Mouse (Mus musculus): ENCODE results near the gene Rasl11b.

Gene Rasl11b

DNA sequence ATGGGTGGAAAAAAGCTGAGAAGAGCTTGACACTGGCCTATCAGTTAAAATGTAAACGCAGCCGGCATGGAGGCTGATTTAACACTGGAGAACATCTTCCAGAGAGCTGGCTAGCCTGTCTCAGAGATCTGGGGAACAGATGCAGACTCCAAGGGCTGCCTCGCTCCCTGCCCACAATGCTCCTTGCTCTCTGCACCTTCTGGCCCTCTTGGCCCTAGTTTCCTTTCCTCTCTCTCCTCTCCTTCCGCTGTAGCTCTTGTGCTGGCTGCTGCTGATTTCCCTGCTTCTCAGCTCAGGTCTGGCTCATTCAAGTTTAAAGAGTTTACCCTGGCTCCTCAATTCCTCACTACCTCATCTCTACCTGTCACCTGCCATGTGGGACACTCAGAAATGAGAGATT lies 14.6 kb downstream of the Rasl11b start:
- no peak for DNase-seq (ENCODE audit: low read depth, low spot score)

DNA sequence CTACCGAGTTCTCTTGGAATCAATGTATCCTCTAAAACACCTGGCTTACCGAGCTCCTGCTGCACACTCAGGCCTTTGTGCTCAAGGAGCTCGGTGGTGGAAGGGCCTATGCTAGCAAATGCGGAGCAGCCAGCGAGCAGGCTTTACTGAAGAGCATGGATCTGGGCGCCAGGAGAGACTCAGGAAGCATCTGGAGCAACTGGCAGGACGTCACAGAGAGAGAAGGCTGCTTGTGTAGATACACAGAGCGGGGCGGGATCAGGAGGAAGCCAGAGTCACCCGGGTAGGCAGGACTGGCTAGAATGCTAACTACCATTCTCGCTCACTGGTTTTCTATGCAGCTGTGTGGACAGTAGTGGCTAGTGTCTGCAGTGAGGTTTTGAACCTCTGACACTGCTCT lies 16.3 kb downstream of the Rasl11b start:
- DNase-seq (ENCODE audit: low read depth, low spot score): no peak

DNA sequence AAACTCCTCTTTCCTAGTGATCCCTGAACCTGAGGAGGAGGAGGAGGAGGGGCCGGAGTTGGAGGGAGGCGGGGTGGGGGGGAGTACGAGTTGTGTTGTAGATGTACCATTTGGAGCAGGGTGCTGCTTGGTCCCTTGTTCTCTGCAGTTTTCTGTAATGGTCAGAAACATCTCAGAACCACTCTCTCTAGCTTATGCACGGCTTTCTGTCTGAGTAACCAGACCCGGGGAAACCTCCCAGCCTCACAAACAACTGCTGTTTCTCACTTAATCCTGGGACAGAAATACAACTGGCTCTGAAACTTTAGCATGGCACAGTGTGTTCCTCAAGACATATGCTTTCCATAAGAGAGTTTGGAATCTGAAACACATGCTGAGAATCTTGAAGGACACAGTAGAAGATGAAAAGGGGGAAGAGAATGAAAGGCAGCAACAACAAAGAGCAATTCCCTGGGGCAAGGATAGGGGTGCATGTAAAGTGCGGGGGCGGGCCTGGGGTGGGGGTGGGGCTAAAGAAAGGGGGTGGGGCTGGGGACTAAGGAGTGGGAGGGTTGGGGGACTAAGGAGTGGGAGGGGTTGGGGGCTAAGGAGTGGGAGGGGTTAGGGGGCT lies 19.5 kb downstream of the Rasl11b start:
- peak; percentile 19 for DNase-seq (ENCODE audit: low read depth, low spot score)

DNA sequence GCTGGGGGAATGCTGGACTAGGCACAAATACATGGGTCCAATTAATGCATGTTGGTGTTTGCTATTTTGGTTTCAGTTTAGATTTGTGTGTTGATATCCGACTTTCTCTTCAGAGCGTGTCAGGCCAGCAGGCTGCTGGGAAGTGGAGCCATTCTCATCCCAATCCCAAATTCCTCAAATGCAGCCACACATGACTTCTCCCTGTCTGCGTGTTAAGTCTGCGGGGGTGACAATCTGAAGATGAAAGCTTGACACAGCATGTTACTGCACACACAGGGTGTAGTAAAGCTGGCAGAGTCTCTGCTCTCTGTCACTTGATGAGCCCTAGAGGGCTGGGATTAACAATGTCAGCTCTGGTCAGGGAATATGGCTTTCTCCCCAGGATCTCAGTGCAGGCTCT lies 20.0 kb downstream of the Rasl11b start:
- no peak for DNase-seq (ENCODE audit: low read depth, low spot score)

DNA sequence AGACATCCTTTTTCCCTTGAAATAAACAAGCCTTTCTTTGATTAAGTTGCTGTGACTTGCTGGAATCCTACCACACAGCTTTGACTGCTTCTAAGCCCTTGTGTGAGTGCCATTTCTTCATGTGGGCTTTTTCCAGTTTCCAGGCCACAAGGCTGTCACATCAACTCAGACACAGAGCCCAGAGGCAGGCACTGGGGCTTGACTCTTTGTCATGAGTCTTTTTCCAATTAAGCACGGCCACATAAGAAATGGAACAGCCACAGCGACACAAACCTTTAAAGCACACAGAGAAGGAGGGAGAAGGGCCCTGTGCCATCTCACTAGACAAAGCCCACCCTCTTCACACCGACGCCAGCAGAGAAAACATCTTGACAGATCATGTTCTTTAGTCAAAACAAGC lies 23.4 kb downstream of the Rasl11b start:
- DNase-seq (ENCODE audit: low read depth, low spot score): no peak

DNA sequence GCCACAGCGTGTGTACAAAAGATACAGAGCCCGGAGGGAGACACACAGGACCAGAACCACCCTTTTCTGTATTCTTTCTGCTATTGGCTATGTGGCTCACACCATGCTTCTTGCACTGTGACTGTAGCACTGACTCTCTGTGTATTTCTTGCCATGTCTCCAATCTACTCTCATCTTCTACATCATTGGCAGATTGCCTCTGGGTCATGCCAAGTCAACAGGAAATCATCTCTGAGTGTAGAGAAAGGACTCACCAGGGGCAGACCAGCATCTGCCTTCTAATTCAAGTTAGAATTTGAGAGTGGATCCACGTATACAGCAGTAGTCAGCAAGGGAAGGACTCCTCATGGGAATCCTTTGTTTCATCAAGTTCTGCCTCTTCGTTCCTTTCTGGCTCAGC lies 27.5 kb downstream of the Rasl11b start:
- no peak for DNase-seq (ENCODE audit: low read depth, low spot score)

DNA sequence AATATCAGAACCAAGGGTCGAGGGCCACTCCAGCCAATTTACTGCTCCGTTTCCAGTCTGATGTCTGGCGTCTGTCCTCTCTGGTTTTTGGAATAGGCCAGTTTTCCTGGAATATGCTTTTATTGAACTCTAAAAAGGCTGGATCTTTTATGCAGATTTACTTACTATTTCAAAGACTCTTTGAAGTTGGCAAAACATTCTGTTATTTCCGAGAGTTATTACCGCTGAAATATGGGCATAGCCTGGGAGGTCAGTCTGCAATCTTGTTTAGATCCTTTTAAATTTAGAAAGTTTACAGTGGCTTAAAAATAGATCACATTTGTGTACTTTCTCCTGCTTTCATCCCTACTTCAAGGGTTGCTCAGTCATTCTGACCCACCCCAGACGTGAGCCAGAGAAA lies 29.4 kb downstream of the Rasl11b start:
- DNase-seq (ENCODE audit: low read depth, low spot score): no peak

DNA sequence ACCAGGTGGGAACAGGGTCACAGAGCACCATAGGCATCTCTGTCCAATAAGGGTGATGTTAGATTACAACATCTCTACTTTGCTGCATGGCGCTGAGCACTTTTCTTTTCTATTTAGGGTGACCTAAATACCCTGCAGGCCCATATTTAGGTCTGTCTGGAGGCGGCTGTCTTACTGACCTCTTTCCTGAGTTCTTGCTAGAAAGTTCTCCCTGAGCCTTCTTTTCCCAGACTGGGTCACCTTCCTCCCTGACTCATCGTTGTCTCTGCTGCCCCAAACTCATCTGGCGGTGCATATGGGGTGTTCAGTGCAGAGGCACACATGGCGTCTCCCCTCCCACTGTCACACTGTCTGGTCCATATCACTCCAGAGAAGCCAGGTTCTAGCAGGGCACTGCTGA lies 31.1 kb downstream of the Rasl11b start:
- no peak for DNase-seq (ENCODE audit: low read depth, low spot score)

DNA sequence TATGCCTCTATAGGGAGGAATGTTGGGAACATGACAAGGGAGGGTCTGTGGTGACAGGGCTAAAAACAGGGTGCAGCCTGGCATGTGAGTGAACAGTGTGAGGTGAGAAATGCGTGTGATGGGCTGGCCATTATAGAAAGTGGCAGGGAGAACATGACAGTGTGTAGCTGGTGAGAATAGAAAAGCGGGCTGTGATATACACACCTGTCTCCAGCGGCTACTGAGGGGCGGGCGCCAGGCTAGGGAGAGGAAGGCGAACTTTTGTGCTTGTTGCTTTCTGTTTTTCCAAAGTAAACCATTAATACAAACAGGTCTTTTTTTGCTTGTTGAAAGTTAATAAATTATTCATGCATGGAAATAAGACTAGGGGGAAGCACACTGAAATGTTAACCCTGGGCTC lies 32.3 kb downstream of the Rasl11b start:
- DNase-seq (ENCODE audit: low read depth, low spot score): no peak

DNA sequence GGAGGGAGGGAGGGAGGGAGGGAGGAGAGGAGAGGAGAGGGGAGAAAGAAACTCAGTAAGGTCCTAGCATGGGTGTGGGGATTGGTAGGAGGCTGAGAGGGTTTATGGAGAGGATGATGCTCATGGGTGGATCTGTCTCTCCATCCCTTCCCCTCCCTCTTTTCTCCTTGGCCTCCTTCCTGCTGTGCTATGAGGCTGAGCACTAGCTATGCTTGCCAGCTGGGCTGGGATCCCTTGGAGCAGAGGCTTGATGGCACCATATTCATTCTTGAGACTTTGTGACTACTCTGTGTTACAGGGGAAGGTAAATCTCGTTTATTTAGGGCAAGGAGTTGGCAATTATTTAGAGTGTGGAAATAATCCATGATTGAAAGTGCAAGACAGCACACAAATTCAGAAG lies 33.9 kb downstream of the Rasl11b start:
- DNase-seq (ENCODE audit: low read depth, low spot score): no peak

DNA sequence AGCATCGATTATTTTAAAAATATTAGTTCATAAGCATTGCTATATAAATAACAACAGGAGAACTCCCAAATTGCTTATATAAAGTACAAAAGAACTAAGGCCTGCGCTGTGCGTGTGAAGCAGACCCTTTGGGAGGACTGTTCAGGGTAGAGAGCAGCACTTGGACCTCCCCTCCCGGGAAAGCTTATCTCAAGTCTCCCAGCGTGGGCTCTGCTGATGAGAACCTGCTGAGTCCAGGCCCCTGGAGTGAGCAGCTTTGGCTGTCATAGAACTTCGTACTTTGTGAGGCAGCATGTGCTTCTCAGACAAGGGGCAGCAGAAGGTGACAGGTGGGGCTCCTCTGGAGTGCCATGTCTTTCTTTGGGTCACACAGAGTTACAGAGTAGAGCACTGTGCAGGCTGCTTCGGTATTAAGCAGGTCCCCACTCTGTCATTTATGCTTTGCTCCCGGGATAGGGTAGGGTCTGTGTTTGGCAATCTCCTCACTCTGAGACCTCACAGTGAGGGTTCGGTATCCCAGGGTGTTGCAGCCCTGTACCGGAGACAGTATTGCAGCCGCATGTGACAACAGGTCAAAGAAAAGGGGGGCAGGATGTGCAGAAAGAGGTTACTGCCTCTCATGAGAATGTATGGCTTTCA lies 34.8 kb downstream of the Rasl11b start:
- no peak for DNase-seq (ENCODE audit: low read depth, low spot score)

DNA sequence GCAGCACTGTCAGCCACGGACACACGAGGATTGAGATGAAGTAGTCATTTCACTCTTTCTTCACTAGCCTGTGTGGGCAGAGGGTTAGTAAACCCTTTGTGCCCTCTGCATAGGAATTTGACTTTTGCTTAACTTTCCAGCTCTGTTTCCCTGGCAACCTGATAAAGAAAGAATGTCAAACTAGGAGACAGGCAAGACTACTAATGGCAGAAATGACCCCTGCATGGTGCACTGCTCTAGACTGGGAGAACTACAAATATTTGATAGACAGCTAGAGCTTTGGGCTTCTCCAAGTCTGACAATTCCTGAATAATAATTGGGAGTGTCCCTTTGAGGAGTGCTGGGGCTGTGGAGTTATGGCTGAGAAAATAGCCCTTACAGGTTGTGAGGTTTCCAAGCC lies 35.4 kb downstream of the Rasl11b start:
- no peak for DNase-seq (ENCODE audit: low read depth, low spot score)

DNA sequence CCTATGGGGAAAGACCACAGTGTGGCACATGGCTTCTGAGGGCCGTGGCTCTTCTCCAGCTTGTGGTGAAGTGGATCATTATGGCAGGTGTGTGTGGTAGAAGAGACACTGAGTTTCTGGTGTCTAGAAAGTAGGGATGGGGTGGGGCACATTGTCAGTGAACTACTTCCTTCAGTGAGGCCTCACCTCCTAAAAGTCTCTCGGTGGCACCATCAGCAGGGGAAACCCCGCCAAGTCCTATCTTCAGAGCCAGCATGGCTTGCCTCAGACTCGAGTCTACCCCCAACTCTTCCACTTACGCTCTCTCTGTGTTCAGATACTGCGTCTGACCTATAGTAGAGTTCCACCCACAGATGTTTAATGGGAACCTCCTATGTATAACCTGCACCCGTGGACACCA lies 38.7 kb downstream of the Rasl11b start:
- DNase-seq (ENCODE audit: low read depth, low spot score): no peak

DNA sequence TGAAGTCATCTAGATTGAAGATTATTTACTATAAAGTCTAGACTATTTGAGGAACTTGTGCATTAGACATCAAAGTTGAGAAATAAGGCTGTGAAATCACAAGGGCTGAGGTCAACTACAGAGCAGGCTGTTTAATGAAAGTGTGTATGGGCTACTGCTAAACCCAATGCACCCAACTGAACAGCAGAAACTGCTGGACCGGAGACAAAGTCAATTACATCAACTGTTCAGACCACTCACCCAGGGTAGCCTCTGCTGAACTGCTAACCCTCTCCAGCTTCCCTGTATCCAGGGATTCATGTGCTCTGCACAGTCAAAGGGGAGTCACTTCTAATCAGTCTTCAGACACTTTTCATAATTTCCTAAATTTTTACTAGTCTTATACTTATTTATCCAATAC lies 44.3 kb downstream of the Rasl11b start:
- DNase-seq (ENCODE audit: low read depth, low spot score): no peak

DNA sequence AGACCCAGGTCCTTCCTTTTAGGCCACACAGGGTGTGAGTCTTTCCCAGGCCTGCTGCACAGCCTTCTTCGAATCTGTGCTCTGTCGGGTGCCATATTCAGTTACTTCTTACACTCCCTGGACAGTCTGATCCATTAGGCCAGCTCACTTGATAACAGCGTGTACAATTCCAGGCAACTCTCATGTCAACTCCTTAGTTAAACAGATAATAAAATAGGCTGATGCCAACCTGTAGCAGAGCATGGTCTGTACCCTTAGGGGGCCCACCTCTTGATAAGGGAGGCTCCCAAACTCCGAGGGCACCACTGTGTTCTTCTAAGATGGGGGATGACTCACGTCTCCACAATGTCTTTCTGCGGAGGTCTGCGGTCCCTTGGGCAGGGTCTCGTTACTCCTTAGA lies 45.2 kb downstream of the Rasl11b start:
- DNase-seq (ENCODE audit: low read depth, low spot score): no peak

DNA sequence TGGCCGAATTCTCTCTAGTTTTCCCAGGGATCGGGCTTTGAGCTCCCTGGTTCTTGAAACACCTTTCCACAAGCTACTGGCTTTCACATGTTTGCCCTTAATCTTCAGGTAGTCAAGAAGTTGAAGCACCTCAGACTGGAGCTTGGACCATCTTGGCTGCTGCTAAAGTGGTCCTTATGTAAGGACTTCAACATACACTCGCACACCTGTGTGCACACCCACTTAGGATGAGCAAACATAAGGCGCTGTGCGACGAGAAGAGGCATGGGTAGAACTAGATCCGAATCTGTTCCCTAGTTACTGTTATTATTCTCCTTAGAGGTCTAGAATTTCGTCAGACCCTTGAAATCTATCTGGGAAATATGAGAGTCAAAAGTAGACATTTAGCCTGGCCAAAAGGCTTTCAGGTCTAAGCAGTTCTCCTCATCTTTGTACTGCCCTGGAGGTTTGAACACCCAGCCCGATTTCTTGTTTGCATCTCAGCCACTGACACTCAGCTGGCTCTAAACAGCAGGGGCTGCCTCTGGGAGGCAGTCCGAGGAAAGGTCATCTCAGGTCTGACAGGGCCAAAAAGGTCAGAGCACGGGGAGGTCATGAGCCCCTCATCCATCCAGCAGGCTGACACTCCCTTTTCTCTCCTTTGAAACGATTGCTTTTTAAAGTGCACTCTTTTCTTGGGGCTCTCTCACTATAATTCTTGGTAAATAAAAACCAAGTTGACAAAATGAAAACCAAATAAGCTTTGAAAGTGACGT lies 46.0 kb downstream of the Rasl11b start:
- no peak for DNase-seq (ENCODE audit: low read depth, low spot score)

DNA sequence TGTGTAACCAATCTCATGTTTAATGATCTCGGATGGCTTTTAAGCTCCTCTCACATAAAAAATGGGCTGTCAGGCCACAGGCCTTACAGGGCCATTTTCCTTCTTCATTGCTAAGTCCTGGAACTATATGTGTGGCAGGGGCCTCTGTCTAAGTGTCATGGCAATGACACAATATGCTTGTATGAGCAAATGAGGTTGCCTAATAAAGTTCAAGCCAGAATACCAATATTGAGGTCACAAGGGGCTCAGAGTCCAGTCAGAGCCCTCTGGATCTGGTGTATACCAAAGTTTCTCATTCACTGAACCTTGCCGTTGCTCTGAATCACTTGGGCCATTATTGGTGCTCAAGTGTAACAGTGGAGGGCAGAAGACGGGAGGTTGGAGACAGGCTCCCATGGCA lies 47.6 kb downstream of the Rasl11b start:
- no peak for DNase-seq (ENCODE audit: low read depth, low spot score)

DNA sequence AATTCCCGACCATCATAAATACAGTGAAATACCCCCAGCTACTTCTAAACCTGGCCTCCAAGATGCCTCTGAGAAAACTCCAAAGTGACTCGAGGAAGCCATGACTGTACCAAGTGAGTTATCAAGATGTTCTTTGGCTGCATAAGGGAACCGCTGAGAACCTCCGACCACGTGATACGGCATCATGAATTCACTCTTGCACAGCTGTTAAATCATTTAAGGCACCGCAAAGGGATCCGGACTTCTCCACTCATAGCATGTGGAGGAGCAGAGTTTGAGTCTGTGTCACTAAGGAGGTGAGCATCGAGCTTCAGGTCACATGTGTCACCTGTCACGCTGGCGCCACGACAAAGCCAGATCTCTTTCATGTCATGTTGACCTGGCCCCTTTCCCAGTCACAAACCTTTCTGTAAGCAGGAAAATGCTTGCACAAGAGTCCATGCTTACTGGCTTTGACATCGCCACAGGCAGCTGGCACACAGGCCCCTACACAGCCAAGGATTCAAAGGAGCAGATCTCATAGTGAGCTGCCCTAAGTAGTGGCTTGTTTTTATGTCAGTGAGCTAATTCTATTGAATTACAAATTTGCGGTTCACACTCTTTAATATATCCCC lies 49.4 kb downstream of the Rasl11b start:
- DNase-seq (ENCODE audit: low read depth, low spot score): no peak

DNA sequence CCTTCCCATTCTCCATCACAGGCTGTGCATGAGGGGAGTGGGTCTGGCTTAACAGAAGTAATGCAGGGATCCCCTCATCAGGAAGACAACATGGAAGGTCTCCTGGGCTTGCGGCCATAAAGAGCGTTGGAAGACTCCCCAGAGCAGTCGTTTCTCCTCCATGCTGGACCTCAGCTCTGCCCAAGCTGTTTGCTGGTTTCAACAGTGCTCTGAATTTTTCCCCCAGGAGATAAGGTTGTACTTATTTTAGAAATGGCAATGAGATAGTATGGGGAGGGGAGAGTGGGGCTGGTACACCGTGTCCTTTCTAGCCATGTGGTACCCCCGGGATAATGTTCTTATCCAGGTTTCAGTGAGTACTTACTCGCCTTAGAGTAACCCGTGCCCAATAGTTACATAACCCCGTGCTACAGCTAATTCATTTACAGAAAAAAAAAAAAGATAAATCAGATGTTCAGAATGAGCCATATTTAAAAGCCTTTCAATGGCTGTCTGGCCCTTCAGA lies 50.6 kb downstream of the Rasl11b start:
- DNase-seq (ENCODE audit: low read depth, low spot score): no peak

DNA sequence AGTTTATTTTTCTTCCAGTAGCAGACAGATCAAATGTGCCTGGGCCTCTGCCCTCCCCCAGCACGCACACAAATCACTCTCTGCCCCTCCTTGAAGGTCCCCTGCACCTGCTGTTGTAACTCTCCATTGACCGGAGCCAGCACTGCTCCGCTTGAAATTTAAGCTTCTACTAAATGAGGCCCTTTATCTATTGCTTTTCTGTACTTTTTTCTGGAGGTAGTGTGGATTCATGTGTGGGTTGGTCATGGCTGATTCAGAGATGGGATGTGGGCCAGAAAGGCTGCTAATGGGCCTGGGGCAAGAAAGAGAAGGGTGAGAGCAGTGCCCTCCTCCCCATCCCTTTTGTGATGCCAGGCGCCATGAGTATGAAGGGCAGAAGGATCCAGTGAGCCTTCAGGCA lies 51.4 kb downstream of the Rasl11b start:
- no peak for DNase-seq (ENCODE audit: low read depth, low spot score)

DNA sequence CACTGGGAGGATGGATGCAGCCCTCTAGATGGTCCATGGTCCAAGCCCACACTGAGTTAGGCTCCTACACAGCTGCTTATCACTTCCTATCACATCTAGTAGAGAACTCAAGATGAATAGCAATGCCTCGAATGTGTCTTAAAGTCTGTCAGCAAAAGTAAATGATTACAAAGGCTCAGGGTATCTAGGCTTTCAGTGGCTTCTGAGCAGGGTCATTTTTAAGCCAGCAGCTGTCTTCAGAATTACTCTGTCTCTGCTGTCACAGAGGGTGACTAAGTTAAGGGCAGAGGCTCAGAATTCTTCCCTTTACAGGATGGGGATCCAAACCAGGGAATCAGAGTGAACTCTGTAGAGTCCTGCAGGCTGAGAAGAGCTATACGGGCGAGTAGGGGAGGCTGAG lies 51.9 kb downstream of the Rasl11b start:
- DNase-seq (ENCODE audit: low read depth, low spot score): no peak
